Mouse (Mus musculus): ENCODE measurements around the gene Fam222b.

Fam222b gene

DNA sequence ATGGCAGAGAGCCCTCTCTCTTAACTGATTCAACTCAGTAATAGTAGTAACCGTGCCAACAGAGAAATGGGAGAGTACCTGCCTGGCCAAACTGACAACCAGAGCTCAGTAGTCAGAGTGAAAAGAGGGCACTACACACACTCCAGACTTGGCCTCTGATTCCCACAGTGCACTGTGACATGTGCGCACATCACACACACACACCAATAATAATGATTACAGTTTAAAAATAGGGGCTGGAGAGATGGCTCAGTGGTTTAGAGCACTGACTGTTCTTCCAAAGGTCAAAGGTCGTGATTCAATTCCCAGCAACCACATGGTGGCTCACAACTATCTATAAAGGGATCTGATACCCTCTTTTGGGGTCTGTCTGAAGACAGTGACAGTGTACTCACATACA, 43.6 kb downstream of the Fam222b start:
- no peak for DNase-seq

DNA sequence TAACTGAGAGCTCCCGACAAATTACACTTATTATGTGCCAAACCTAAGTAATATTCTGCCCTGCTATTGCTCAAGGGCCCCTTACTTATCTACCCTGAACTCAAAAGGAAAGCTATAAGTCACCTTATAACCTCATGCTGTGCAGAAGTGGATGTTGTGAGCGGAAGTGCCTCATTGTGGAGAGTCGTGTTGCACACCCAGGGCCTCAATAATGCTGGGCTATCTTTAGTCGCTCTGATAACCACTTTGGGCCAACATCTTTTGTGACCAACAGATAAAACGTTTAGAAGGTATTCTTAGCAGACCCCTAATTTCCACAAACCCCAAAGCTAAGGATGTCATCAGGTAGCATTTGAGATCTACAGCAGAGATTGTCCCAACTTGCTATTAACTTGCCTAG, 46.2 kb downstream of the Fam222b start:
- no peak for DNase-seq

DNA sequence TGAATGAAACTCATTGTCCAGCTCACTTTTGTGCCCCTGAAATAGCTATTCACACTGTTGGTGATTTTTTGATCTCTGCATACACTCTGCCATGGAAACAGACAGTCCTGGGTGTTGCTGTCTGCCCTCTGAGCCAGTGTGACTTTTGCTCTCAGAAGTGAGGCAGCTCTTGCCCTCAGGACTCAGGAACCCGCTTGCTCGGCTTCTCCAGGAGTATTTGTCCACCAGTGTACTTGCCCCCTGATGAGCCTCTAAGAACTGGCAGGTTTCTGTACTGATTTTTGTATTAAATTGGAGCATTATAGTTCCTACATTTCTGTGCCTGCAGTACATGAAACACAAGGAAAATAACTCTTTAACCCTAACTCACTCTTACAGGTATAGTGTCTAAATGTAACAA, 49.1 kb downstream of the Fam222b start:
- DNase-seq = no peak

DNA sequence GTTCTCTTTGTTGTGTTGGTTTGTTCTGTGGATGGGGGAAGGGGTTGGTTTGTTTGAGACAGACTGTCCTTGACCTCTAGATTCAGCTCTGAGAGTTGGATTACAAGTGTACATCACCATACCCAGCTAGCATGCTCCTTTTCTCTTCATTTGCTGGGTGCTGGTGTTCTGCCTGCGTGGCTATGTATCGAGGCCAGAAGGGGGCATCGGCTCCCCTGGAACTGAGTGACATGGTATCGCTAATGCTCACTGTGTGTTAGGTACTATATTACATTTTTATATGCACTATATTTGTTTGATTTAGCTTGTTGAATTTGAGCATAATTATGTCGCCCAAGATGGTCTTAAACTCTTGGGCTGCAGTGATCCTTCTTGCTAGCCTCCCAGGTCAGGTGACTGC, 51.7 kb downstream of the Fam222b start:
- DNase-seq = no peak

DNA sequence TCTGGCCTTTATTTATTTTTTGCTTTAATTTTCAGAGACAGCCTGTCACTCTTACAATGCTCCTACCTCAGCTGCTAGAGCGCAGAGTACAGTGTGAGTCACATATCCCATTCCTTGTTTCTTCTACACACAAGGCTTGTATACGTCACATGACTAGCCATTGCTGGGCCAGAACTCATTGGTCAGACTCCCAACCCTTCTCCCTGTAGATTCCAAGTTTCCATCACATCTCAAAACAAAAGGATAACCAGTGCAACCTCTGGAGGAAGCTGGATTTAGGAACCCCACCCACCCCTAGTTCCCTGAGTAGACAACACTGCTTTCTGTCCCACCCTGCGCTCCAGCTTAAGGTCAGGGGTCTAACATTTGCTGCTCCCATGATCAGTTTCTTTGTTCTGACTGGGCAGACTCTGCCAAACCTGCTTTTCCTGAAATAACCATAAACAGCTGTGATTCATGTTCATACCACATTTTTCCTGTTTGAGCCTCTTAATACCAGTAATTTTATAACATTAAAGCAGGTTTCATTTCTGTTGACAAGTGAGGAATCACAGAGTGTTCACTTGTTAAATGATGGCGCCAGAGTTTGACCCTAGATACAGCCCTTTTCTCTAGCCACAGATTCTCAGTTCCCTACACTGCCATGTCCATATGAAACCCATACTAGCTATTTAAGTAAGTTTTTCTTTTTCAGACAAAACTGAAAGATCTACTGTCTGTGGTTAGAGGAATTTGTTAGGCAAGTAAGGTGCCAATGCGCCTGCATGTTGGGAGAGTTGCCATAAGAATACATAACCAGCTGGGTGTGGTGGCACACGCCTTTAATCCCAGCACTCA, 52.5 kb downstream of the Fam222b start:
- DNase-seq = no peak

DNA sequence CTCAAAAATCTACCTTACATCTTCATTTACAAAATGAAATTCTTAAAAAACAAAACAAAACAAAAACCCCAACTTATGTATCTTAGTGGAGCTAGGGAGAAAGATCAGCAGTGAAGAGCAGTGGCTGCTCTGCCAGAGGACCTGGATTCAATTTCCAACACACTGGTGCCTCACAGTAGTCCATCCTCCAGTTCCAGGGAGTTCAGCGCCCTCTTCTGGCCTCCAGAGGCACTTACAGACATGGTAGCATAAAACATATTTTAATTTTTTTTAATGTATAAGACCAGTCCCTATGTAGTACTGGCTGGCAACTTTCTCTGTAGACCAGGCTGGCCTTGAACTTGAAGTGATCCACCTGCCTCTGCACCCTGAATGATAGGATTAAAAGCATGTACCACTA, 56.7 kb downstream of the Fam222b start:
- DNase-seq = no peak

DNA sequence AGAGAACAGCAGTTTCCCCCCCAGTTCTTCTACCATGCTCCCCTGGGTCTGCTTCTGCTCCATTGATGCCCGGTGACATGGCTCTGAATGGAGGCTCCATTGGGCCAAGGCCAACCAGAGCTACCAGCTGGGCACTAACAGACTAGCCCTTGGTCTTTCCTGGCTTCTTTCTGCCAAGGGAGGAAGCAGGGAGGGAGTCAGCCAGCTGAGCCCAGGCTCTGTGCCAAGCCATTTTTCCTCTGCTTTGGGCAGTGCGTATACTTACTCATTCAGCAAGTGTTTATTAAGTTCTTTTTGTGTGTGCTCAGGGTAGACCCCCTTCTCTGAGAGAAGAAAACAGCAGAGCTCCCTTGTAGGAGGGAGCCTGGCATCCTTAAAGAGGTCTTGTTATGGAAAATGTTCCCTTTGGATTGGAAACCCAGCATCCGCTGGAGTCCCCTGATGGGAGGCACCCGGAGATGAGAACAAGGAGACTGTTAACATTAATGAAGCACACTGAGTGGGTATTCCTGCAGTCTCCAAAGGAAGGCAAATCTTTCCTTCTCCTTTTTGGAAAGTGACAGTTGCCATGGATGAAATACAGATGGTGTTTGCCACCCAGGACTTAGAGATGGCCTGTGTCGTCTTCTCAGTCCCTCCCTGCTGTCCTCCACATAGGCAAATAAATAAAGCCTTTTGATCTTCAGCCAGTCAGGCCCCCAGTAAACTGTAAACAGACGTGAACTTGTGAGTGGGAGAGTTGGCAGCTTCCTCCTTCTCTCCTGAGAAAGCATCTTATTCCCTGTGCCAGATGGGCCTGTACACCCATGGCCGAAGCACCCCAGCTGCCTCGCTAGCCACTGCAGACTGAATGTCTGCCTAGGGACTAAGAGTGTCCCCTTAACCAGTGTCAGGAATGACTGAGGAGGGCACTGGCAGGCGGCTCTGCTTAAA, 58.1 kb downstream of the Fam222b start:
- peak; percentile 83 for DNase-seq

DNA sequence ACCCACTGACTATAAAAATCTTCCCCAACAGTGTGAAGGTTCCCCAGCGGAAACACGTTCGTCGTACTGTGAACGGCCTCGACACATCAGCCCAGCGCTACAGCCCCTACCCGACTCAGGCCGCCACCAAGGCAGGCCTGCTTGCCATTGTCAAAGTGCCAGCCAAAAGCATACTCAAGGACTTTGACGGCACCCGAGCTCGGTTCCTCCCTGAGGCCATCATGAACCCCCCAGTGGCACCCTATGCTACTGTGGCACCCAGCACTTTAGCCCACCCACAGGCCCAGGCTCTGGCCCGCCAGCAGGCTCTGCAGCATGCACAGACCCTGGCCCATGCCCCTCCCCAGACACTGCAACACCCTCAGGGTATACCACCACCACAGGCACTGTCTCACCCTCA, 59.3 kb downstream of the Fam222b start:
- no peak for DNase-seq

DNA sequence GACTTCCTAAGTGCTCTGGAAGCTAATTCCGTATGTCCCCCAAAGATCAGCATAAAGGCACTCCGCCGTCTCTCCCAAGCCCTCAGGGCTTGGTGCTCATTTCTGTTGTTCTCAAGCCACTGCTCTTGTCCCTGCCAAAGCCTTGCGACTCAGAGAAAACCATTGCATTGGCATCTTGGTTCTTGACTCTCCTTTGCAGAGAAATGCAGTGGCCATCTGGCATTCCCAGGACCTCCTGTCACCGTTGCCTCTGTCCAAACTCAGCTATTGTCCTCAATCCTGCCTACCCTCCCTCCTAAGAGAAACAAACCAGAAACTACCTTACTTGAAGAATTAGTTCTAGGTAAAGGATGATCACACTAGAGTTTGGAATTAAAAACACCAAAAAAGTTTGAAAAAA, 61.2 kb downstream of the Fam222b start:
- DNase-seq = no peak

DNA sequence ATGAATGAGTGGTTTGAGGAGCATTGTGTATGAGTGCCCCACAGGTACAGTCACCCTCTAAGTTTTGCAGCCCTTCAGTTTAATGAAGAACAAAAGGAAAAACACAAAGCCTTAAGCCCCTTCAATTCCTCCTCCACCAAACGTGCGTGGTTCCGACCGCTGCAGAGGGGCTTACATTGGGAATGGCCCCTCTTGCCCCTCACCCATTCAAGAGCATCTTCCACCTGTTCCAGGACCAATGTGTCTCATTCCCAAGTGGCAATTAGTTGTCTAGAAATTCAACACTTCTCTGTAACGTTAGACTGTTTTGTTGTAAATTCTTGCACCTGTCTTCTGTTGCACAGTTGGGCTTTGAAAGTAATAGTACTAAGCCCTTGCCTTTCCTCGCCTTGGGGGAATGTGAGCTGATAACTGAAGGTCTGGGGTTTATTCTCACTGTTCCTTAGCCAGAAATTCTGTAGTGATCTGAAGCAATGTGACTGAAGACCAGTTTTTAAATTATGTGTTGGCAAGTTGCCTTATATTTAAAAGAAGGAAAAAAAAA, 61.8 kb downstream of the Fam222b start:
- no peak for DNase-seq

DNA sequence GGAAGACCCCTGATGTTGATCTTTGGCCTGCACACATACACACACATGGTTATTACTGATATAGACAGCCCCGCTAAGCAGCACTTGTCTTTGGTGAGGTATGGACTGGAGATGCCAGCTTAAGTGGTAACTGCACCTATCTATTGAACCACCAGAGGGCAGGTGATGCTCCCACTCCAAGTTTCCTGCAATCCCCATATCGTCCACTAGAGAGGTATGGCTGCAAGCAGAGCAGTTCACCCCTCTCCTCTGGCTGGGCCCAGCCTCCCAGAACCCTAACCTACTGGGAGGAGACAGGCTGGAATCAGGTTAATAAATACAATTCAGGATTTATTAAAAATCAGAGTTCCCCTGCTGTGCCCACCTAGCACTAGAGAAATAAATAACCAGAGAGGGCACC, 64.6 kb downstream of the Fam222b start:
- peak; percentile 60 for DNase-seq

DNA sequence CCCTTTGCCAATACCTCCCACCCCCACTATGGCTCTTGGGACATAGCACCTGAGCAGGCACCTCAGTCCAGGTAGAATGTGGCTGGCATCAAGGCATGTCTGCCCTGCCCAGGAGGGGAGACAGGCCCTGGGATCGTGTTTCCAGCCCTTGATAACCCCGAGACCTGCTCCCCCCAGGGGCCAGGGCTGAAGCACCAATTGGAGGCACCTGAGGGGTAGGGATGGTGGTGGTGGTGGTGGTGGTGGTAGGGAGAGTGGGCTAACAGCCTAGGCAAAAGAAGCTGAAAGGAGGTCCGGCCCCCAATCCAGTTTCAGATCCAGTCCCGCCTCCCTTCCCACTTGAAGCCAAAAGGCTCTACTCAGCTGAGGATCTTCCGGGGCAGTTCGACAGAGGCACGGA, 65.1 kb downstream of the Fam222b start:
- DNase-seq = no peak

DNA sequence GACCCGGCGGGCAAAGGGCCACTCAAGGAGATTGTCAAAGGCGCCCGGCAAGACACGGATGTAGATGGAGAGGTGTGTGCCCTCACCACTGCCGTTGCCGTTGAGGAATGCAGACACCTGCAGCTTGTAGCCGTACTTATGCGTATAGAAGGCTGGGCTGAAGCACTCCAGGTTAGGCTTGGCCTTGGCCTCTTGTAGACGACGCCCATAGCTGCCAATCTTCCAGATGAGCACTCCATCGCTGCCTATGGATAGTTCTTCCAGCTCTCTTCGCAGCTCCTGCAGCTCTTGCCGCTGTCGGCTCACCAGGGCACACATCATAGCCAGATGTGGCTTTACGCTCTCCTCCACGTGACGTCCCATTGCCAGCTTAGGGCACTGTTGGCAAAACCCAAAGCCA, 65.7 kb downstream of the Fam222b start:
- DNase-seq = no peak

DNA sequence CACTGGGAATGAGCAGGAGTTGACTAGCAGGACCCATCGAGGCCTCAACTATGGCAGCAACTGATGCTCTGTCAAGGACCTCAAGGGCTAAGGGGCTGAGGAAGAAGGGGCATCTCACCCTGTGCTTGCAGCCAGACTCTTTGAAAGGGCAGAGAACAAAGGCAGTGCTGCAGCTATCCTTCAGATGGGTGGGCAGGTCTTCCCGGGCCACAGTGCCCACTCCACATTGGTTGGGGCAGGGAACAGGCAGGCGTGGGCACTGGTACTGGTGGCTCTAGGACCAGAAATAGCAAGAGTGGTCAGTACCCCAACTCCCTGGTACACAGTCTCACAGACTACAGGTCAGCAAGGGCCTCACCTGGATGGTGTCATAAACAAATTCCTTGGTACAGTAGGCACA, 66.2 kb downstream of the Fam222b start:
- no peak for DNase-seq

DNA sequence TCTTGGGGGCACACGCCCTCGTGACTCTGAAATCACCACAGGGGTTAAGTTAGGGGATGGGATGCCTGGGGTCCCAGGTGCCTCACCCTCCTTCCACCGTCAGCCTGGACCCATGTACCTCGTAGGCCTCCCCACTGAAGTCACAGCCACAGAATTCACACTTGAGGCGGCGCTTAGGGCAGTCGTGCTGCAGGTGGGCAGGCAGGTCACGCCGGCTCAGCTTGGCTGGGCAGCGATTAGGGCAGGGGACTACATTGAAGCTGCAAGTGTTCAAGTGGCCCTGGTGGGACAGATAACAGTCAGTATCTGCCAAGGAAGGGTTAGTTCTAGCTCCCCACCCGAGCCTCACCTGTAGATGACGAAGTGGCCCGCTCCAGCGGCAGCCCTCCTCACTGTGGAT, 66.7 kb downstream of the Fam222b start:
- DNase-seq = no peak

DNA sequence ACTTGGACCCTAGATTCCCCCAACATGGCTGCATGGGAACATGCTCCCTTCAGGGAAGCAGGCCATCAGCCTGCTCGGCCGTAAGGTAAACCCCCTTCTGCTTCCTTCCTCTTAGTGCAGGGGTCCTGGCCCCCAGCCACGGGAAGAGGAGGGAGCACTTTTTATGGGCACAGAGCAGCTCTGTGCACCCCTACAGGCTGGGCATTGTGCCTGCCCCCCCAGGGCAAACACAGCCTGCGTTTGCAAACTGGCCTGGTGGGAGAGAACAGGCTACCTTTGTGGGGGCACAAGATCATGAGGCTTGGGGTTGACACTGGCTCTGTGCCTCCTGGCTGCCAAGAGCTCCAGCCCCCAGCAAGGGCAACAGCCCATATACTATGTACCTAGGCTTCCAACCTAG, 67.5 kb downstream of the Fam222b start:
- DNase-seq = peak; percentile 63

DNA sequence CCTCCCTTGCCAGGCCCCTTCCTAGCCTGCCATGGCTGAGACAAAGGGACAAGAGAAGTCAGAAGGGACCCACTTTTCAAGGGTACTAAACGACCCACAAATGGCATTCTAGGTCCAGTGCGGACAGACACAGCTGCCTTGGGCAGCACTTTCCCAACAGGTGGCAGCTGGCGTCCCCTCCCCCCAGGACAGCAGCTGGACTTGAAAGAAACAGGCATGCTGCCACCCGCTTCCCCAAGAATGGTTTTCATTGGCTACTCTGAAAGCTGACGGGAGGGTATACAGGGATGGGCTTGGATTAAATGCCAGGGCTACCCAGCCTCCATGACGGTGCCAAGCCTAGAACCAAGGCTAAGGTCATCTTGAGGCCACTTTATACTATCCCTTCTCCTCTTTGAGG, 68.0 kb downstream of the Fam222b start:
- DNase-seq = peak; percentile 65

DNA sequence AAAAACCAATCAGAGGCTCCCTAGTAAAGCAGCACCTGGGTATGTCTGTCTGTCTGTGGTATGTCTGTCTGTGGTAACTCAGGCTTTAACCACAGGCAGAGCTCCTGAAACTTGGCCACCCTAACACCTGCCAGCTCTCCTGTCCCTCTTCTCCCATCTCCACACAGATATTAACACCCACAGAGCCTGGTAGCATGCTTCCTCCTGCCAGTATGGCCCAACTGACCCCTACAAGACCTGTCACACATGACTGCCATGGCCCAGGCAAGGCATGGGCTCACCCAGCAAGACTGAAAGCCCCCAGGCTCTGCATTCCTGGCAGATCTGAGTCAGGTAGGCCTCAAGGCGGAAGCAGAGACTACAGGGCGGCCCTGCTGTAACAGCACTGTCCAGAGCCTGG, 68.6 kb downstream of the Fam222b start:
- no peak for DNase-seq

DNA sequence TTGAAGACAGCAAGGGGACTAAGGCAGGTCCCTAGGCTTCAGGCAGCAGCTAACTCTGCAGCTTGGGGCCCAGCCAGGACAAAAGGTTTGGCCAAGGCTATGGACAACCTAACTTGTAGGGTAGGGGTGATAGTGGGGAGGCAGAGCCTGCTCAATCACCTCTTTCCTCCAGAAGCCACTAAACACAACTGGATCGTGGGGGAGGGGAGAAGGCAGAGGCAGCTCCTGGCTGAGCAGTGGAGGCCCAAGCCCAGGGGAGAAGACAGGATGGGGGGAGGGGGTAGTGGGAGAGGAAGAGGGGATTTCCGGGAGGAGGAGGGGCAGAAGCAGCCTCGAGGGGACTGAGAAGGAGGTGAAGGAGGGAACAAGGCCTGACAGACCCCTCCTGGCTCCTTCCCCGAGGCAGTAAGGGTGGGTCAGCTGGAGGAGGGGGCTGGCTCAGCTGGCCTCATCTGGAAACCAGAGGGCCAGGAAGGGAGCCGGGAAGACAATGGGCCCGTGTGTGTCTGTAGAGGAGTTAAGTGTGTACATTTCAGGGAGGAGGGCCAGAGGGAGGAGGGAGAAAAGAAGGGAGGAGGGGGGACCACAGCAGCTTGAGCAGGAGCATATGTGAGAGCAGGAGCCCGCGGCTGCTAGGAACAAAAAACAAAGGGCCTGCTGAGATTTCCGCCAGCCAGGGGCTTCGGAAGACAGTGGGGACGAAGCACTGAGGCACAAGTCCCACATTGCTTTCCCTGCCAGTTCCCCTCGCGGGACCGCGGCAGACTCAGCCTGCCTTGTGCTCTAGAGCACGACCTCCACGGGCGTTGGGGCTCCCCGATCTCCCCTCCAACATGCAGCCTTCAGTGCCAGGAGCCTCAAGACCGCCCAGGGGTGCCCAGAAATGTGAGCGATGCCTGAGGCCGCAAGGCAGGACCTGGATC, 69.5 kb downstream of the Fam222b start:
- peak; percentile 55 for DNase-seq

DNA sequence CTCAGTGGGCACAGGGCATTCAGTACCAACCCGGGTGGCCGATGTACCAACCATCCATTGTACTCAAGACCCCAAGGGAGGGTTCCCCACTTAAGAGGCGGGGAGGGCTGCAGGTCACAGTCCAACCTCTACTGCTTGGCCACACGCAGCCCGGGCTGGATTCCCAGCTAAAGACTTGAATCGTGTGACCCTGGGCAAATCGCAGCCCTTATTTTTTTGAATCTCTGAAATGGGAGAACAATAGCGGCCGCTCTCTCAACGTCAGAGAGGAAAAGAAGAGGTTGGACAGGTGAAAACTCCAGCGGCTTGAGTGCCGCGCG, 70.1 kb downstream of the Fam222b start:
- DNase-seq = no peak

DNA sequence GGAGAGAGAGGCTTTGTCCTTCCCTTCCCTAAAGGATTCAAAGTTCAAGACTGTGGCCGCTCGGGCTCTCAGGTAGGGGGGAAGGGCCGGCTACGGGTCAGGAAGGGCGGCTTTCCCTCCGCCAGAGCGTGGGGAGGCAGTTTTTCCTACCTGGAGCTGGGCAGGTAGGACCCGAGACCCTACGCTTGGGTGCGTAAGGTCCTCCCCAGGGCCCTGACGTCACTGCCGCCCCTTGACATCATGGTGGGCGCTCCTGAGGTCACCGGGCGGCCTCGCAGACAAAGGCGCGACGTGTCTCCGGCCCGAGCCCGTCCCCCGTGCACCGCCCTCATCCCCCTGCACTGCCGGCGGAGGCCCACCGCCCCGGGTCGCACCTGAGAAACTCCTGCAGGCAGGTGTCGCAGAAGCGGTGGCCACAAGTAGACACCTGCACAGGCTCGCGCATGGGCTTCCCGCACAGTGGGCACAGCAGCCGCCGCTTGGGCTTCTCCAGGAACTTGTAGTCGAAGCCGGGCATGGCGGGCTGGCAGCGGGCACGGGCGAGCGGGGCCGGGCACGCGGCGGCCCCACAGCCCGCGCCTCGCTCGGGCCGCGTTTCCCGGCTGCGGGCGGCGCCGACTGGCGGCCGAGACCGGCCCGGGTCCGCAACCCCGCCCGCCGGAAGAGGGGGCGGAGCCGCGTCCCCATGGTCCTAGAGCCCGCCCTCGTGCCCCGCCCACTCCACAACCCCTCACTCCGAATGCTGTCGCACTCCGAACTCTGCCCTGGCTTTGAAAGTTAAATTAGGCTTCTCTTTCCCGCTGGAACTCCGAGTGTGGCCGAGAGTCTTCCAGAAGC, 70.7 kb downstream of the Fam222b start, which contains the start of gene Traf4:
Traf4 (minus strand) TSS at position 666 of the 837 bp plus-strand sequence.
- DNase-seq = peak; percentile 78

DNA sequence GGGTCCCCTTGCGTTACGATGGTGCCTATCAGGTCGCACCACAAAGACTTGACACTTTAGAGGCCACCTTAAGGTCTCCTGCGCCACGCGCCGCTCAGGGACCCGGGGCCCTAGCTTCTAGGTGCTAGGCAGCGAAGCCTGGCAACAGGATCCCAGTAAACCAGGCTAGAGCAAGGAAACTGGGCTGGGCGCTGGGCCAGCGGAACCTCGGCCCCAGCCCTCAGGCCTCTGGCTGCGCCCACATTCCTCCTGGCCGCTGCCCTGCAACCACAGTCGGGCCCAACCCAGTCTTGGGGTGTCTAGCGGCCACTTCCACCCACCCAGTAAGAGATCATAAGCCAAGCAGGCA, 71.3 kb downstream of the Fam222b start:
- peak; percentile 58 for DNase-seq

Measured in right cerebral cortex, postnatal 4 days (tissue).